Mouse (Mus musculus) megakaryocyte, adult 5-6 weeks (primary cell): ENCODE data around the gene Acap3. TPM values are rescaled to one million over a fixed set of nuclear protein-coding genes. Genes with fewer than 3 reads are reported as not detected.

Experiments
- ATAC-seq: 2 replicates; pipeline ENCODE4 v1.8.0; 2016; ENCODE audit warnings: mild to moderate bottlenecking, inconsistent platforms; ENCODE audit not compliant: poor library complexity, severe bottlenecking
- total RNA-seq, 2 experiments: library from RNA; stranded (forward) in 1 of 2; stranded (reverse) in 1 of 2; fragments of 153-499, 151-499 nt in 1 of 2; fragments of 221-1000, 200-1000 nt in 1 of 2; gene quantifications; 2 replicates each; pipeline versions ENCODE4 v1.2.3 to v1.2.4; 2015 to 2017

Acap3 gene
- total RNA-seq, 2 experiments from 2014 or later = 18.0 to 22.3 TPM

GRCm38 (mm10) chr4:155883587-155883986 is 8.0 kb upstream of the Acap3 start:
- ATAC-seq = no peak

GRCm38 (mm10) chr4:155886330-155886729 is 5.3 kb upstream of the Acap3 start:
- peak; percentile 93 for ATAC-seq

- no peak for ATAC-seq
Observed at GRCm38 (mm10) chr4:155887674-155888073, 3.9 kb upstream of the Acap3 start.

- no peak for ATAC-seq
Observed at GRCm38 (mm10) chr4:155888181-155888580, 3.4 kb upstream of the Acap3 start.

GRCm38 (mm10) chr4:155889316-155889715 is 2.3 kb upstream of the Acap3 start:
- no peak for ATAC-seq

GRCm38 (mm10) chr4:155891011-155891471 is 581 bp upstream of the Acap3 start:
- 0 out of 2 replicates have a peak, but pooled peaks have one; percentile 6 for ATAC-seq

GRCm38 (mm10) chr4:155892017-155892416 is 395 bp downstream of the Acap3 start:
- peak; percentile 68 for ATAC-seq

GRCm38 (mm10) chr4:155892438-155893211 is 1.0 kb downstream of the Acap3 start:
- ATAC-seq = peak; percentile 8; the same call in 1 of the 2 replicates

- no peak for ATAC-seq
Observed at GRCm38 (mm10) chr4:155893212-155893690, 1.6 kb downstream of the Acap3 start.

- ATAC-seq = peak; percentile 56
Observed at GRCm38 (mm10) chr4:155894311-155894881, 2.8 kb downstream of the Acap3 start.

GRCm38 (mm10) chr4:155895216-155895615 is 3.6 kb downstream of the Acap3 start:
- no peak for ATAC-seq

GRCm38 (mm10) chr4:155895826-155896225 is 4.2 kb downstream of the Acap3 start:
- ATAC-seq = no peak

- no peak for ATAC-seq
Observed at GRCm38 (mm10) chr4:155896461-155896860, 4.8 kb downstream of the Acap3 start.

GRCm38 (mm10) chr4:155898318-155898717 is 6.7 kb downstream of the Acap3 start:
- ATAC-seq = no peak

- ATAC-seq = no peak
Observed at GRCm38 (mm10) chr4:155899355-155899754, 7.7 kb downstream of the Acap3 start.

GRCm38 (mm10) chr4:155901205-155901604 is 9.6 kb downstream of the Acap3 start:
- no peak for ATAC-seq

- no peak for ATAC-seq
Observed at GRCm38 (mm10) chr4:155903246-155903645, 11.6 kb downstream of the Acap3 start.

- ATAC-seq = no peak
Observed at GRCm38 (mm10) chr4:155904318-155905102, 12.9 kb downstream of the Acap3 start.

- ATAC-seq = no peak
Observed at GRCm38 (mm10) chr4:155905634-155906033, 14.0 kb downstream of the Acap3 start.

GRCm38 (mm10) chr4:155906125-155906524 is 14.5 kb downstream of the Acap3 start:
- no peak for ATAC-seq

- no peak for ATAC-seq
Observed at GRCm38 (mm10) chr4:155907003-155907402, 15.4 kb downstream of the Acap3 start.
